Mouse (Mus musculus): ENCODE data around the gene Slc29a2.

Gene Slc29a2

DNA sequence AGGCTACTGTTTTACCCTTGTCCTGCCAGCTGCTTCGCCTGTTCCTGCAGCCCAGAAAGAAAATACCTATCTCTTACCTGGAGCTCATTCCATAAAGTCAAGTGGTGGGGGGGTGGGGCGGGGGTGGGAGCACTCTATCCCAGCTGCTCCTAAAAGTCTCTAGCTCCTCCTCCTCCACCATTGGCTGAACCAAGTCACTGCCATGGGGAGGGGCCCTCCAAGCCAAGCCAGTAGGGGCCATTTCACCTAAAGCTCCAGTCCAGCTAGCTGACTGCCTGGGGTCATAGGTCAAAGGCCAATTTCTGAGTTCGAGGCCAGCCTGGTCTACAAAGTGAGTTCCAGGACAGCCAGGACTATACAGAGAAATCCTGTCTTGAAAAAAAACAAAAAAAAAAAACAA is 9.0 kb downstream of the Slc29a2 start:
- DNase-seq (ENCODE audit: low spot score in 2 of 2) = no peak

DNA sequence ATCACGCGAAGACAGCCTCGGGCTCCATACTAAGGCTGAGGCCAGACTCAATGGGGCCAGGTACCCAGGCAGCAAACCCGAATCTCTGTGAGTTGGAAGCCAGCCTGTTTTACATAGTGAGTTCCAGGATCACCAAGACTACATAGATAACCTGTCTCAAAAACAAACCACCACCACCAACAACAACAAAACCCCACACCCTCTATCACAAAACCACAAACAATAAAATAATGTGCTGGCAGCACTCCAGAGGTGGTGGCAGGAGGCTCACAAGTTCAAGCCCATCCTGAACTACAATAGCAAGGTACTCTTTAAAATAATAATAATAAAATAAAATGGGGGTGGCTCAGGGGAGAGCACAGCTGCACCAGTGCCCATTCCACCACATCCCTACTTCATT is 12.9 kb downstream of the Slc29a2 start:
- DNase-seq (ENCODE audit: low spot score in 2 of 2) = no peak

DNA sequence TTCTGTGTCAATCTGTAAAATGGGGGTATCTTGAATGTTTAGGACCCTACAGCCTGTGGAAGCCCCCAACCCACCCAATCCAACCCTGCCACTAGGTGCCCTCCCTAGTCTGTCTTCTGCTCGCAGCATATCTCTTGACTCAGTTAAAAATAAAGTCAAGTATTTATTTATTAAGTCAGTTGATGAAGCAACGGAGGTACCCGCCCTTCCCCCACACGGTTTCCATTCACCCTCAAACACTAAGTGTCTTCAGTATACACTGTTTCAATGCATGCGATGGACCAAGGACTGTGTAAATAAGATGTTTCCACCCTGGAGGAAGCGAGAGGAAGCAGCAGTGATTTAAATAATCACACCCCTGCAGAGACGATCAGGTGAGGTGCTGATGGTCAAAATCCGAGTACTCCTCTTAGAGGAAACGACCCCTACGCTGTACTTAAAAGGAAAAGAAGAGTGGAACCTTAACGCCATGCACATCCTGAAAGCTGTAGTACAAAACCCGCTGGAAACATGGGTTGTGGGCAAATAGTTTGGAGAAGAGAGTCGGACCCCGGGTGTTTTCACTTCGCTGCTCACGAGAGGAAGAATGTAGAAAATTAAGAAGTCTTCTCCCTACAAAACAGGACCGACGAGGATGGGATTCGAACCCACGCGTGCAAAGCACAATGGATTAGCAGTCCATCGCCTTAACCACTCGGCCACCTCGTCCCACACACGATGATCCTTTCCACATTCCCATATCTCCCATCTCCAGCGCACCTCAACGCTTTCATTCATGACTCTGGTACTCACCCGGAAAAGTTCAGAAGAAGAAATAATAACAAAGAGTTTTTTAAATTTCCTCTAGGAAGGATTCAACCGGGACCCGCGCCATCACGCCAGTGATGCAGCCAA is 14.3 kb downstream of the Slc29a2 start:
- DNase-seq (ENCODE audit: low spot score in 2 of 2) = peak; percentile 58 to 69

DNA sequence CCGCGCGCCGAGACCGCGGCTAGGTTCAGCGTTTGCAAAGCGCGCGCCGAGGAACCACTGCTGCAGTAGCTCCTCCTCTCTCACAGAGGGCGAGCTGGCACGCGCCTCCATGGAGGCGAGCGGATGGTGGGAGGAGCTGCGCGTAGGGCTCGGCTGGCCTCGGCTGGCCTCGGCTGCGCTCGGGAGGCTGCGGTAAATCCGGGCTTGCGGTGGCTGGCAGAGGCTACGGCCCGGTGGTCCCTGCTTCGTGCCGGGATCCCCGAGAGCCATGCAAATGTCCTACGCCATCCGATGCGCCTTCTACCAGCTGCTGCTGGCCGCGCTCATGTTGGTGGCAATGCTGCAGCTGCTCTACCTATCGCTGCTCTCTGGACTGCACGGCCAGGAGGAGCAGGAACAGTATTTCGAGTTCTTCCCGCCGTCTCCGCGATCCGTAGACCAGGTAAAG is 15.1 kb downstream of the Slc29a2 start, which contains the start of the genes B4gat1 and AC124502.3:
Gene B4gat1, plus strand, starts transcription at position 118 of the 448 bp plus-strand sequence.
Gene AC124502.3, plus strand, starts transcription at position 183 of the 448 bp plus-strand sequence.
- peak; percentile 81 to 87 for DNase-seq (ENCODE audit: low spot score in 2 of 2)

DNA sequence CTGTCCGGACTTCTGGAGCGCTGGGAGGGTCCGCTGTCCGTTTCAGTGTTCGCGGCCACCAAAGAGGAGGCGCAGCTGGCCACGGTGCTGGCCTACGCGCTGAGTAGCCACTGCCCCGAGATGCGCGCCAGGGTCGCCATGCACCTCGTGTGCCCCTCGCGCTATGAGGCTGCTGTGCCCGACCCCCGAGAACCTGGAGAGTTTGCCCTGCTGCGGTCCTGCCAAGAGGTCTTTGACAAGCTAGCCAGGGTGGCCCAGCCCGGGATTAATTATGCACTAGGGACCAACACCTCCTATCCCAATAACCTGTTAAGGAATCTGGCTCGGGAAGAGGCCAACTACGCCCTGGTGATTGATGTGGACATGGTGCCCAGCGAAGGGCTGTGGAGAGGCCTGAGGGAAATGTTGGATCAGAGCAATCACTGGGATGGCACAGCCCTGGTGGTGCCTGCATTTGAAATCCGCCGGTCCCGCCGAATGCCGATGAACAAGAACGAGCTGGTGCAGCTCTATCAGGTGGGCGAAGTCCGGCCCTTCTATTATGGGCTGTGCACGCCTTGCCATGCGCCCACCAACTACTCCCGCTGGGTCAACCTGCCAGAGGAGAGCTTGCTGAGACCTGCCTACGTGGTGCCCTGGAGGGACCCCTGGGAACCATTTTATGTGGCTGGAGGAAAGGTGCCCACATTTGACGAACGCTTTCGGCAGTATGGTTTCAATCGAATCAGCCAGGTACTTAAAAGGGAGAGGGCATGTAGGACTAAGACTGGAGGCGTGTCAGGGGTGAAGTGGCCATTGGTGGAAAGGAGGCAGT is 15.8 kb downstream of the Slc29a2 start:
- DNase-seq (ENCODE audit: low spot score in 2 of 2) = no peak

- peak; percentile 86 to 89 for DNase-seq (ENCODE audit: low spot score in 2 of 2)
These were observed 17.3 kb downstream of the Slc29a2 start, which contains the start of gene Brms1 for GRCm38 (mm10) chr19:5040862-5041523. TSS of gene Brms1 (plus strand) at chr19:5041354.

- no peak for DNase-seq (ENCODE audit: low spot score in 2 of 2)
These were observed 17.9 kb downstream of the Slc29a2 start for GRCm38 (mm10) chr19:5041588-5041987.

DNA sequence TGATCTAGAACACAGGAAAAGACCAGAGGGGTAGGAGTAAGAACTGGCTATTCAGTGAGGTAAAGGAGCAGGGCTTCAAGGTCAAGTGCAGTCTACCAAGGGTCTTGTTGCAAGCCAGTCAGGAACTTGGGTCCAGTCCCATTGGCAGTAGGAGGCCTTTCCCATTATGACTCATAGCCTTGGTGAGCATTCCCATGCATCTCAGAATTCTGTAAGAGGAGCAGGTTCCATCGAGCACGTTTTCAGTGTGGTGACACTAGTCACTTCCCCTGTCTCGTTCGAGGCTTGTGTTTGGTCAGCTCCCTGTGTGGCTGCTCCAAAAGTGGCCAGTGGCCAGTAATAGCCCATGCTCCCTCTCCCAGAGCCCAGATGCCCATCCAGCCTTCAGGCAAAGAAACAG is 21.9 kb downstream of the Slc29a2 start:
- no peak for DNase-seq (ENCODE audit: low spot score in 2 of 2)

DNA sequence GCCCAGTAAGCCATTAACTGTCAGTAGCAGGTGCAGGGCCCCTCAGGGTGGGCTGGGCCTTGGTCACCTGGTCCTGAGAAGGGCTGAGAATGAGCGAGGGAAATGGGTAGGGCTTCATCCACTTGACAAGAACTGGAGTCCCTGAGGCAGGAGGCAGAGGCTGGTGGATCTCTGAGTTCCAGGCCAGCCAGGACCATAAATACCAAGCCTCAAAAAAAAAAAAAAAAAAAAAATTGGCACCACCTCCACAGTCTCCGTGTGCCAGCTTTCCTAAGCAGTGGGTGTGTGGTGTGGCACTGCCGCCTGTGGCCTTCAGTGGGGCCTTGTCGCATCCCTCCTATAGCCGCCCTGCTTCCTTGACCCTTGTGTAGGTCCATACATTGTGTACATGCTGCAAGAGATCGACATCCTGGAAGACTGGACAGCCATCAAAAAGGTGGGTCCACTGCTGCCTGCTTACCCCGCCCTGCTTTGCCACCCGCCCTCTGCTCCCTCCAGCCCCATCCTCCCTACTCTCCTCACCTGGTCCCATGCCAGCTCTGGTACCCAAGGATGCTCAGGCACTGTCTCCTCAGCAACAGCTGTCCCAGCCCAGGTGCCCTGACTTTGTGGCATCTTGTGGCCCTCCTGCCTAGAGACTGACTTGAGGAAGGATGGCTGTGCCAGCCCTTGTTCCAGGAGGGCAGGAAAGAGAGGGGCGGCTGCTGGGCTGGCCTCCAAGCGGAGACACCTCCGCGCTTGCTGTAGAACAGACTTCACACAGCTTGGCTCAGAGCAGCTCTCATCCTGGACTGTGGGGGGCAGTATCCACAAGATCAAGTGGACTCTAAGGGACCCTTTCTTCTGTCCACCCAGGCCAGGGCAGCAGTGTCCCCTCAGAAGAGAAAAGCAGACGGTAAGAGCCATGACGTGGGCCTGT is 24.7 kb downstream of the Slc29a2 start:
- DNase-seq (ENCODE audit: low spot score in 2 of 2) = no peak

DNA sequence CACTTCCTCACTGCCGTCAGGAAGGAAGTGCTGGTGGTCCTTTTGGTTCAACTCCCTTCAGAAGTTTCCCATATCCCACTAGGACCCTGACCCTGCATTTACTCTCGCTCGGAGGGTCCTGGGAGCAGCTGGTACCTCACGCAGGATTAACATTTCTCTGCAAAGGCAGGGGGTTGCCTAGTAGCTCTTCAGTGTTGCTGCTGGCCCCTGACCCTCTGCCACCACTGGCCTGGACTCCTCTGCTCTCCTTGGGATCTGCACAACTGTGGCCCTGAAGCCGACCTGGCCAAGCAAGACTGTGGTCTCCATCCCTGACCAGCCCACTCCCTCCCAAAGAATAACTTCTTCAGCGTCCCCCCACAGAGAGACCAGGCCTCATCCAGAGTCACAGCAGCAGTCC is 25.7 kb downstream of the Slc29a2 start:
- no peak for DNase-seq (ENCODE audit: low spot score in 2 of 2)

GRCm38 (mm10) chr19:5050047-5050905 is 26.6 kb downstream of the Slc29a2 start, which contains the start of gene Rin1:
TSS of gene Rin1 (plus strand) at chr19:5050481.
- peak; percentile 71 to 78 for DNase-seq (ENCODE audit: low spot score in 2 of 2)

DNA sequence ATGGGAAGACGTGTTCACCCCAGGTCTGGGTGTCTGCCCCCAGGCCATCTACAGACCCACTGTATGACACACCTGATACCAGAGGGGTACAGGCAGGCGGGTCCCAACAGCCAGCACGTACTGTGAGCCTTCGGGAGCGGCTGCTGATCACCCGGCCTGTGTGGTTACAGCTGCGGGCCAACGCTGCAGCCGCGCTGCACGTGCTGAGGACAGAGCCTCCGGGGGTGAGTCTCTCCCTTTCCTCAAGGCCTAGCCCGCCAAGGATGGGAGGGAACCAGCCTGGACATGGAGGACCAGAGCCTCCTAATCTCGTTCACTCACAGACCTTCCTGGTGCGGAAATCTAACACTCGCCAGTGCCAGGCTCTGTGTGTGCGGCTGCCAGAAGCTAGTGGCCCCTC is 27.4 kb downstream of the Slc29a2 start:
- DNase-seq (ENCODE audit: low spot score in 2 of 2) = no peak

DNA sequence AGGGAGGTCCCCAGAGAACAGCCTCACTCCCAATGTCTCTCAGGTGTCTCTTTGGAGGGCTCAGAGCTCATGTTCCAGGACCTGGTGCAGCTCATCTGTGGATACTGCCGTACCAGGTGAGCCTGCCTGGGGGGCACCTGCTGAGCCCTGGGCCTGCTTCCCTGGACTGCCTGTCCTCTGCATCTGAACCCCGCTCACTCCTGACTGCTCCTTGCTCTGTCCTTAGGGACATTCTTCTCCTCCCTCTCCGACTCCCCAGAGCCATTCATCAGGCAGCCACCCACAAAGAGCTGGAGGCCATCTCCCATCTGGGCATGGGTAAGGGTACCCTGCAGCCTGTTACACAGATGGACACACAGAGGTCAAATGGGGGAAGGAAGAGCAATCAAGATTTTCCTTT is 27.9 kb downstream of the Slc29a2 start:
- no peak for DNase-seq (ENCODE audit: low spot score in 2 of 2)

- no peak for DNase-seq (ENCODE audit: low spot score in 2 of 2)
These were observed 28.6 kb downstream of the Slc29a2 start for GRCm38 (mm10) chr19:5052166-5052822.

DNA sequence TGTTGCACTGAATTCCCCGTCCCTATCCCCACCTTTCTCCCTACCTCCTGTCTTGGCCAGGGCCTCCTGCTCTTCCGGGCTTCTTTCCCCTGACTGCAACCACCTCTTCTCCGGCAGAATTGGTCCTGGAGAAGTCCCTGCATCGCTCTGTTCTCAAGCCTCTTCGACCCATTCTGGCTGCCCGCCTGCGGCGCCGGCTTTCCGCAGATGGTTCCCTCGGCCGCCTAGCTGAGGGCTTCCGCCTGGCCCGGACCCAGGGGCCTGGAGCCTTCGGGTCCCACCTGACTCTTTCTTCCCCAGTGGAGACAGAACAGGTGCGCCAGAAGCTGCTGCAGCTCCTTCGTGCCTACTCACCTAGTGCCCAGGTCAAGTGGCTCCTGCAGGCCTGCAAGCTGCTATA is 29.2 kb downstream of the Slc29a2 start:
- no peak for DNase-seq (ENCODE audit: low spot score in 2 of 2)

DNA sequence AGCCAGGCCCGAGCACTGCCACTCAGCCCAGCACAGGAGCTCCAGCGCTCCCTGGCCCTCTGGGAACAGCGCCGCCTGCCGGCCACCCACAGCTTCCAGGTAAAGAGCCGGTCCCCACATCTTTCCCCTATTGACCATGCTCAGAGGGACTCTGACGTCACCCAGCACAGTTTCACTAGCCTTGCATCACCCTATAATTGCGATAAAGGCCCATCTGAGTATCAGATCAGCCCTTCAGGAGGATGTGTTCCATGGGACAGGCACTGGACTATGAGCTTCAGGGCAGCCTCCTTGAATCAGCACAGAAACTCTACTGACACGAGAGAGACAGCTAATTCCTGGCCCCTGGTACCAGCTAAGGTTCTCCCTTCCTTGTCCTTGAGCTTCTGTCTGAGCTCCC is 30.2 kb downstream of the Slc29a2 start:
- no peak for DNase-seq (ENCODE audit: low spot score in 2 of 2)

DNA sequence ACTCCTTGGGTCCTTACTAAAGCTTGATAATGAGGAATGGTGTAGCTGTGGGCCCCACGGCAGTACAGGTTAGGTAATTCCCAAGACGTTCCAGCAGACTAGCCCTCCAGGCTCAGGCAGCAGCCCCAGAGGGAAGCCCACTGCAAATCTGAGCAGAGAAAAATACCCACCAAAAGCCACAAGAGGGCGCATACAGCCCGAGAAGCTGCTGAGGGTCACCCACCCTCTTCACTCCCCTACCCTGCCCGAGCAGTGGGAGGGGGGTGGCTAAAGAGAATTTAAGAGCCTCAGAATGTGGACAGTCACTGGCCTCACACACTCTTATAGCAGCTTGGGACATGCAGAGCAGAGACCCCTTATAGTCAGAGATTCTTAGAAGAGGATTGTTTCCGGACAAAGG is 32.6 kb downstream of the Slc29a2 start:
- no peak for DNase-seq (ENCODE audit: low spot score in 2 of 2)

- DNase-seq (ENCODE audit: low spot score in 2 of 2) = no peak
These were observed 34.5 kb downstream of the Slc29a2 start for GRCm38 (mm10) chr19:5057876-5058775.

All from urinary bladder, postnatal 36 days (tissue).